Mouse (Mus musculus): ENCODE measurements at regions not wholly inside any gene's neighbourhood (a gene's known extent, or its start where the extent isn't known, plus 50 kb on each side); places are given as distances from the start of the nearest gene placed in this dataset.

DNA sequence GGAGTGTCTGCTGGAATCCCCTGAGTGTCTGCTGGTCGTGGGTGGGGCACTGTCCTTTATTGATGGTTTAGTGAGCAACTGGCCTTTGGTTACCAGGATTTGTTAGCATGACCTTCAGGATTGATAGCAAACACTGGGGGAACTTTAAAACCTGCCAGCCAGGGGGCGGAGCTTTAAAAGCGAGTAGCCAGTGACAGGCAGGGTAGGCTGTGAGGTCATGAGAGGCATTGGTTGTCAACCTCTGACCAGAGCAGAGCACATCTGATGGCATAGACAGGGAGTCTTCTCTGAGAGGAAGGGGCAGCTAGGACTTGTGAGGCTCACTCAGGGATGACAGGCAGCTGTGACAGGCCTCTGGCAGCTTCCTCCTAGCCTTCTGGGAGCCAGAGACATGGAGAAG, 415.3 kb upstream of the Kcnab2 start:
- no peaks in the 10 kb centered on the region for H3K27me3 ChIP-seq (replicated peaks)
- 69% methylated on average over 3 of the region's 3 CpGs for WGBS

DNA sequence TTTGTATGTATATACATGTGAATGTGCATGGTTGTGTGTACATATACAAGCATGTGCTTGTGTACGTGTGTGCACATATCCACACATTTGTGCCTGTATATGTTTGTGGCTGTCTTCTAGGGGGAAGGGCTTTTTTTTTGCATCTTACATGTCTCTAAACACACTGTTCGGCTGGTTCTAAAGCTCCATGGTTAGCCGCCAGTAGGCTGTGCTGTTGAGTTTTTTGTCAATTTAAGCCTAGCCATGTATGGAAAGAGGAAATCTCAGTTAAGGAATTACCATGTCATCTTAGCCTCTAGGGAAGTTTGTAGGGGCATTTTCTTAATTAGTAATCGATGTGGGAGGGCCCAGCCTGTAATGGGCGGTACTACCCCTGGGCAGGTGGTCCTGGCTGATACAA, 411.5 kb upstream of the Kcnab2 start:
- Histone ChIP-seq H3K9ac (no peak overlapping the region), H3K4me1 (replicated peaks) (no peaks in the 10 kb centered on the region), H3K4me2 (replicated peaks) (no peak overlapping the region), H3K36me3 (no peaks in the 10 kb centered on the region), H3K4me3 (replicated peaks) (no peak overlapping the region), H3K9me3 (no peaks in the 10 kb centered on the region), H3K27me3 (replicated peaks) (no peaks in the 10 kb centered on the region), H3K27ac (no peak overlapping the region)
- 80% methylated on average over 5 of the region's 5 CpGs for WGBS
- ATAC-seq = no peak

More for the DNA sequence above, 415.3 kb upstream of the Kcnab2 start:
- Histone ChIP-seq H3K27ac (no peak overlapping the region), H3K9ac (no peak overlapping the region), H3K4me1 (replicated peaks) (no peaks in the 10 kb centered on the region), H3K4me2 (replicated peaks) (no peak overlapping the region), H3K9me3 (no peaks in the 10 kb centered on the region), H3K36me3 (no peaks in the 10 kb centered on the region), H3K4me3 (replicated peaks) (no peak overlapping the region)
- no peak for ATAC-seq

DNA sequence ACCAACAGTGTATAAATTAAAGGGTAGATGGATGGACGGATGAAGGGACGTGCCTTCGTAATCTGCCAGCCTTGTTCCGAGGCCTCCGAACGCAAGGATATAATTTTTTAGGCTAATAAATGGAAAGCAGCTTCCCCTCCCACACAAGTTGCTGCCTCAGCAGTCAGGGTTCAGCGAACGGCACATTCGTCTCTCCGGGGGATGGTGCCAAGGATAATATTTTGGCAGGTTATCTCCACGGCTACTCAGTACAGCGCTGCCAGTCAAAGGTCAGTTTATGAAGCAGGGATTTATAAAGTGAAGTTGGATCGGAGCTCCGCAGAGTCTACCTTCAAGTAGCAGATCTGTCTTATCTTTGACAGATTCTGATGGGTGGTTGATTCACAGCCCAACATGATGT, 410.6 kb upstream of the Kcnab2 start:
- WGBS = 54% methylated on average over 14 of the region's 14 CpGs

DNA sequence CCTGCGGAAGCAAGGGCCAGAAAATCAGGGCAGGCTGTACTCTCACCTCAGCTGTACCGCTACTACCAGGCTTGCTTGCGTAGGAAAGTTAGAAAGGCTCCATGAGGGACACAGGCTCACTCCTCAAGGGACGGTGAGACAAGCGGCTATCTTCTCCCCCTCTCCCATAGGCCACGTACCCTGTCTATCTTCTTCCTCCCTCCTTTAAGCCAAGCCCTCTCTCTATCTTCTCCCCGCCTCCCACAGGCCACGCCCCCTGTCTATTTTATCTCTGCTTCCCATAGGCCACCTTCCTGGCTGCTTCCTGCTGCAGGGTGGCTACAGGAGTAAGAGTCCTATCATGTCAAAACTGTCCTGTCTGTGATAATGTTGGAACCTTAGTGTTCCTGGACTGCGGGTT, 409.1 kb upstream of the Kcnab2 start:
- Histone ChIP-seq H3K9ac (no peak overlapping the region), H3K36me3 (no peaks in the 10 kb centered on the region), H3K4me1 (replicated peaks) (no peaks in the 10 kb centered on the region), H3K4me2 (replicated peaks) (no peak overlapping the region), H3K9me3 (no peaks in the 10 kb centered on the region), H3K4me3 (replicated peaks) (no peak overlapping the region), H3K27me3 (replicated peaks) (no peaks in the 10 kb centered on the region), H3K27ac (no peak overlapping the region)
- ATAC-seq = no peak
- WGBS = 68% methylated on average over 9 of the region's 9 CpGs

More for the DNA sequence above, 410.6 kb upstream of the Kcnab2 start:
- no peak overlapping the region for H3K4me2 ChIP-seq (replicated peaks)
- ATAC-seq = no peak
- no peaks in the 10 kb centered on the region for H3K27me3 ChIP-seq (replicated peaks)
- H3K9ac ChIP-seq = no peak overlapping the region
- H3K9me3 ChIP-seq = no peaks in the 10 kb centered on the region
- H3K27ac ChIP-seq = no peak overlapping the region
- no peaks in the 10 kb centered on the region for H3K4me1 ChIP-seq (replicated peaks)
- no peaks in the 10 kb centered on the region for H3K36me3 ChIP-seq
- H3K4me3 ChIP-seq (replicated peaks) = no peak overlapping the region

DNA sequence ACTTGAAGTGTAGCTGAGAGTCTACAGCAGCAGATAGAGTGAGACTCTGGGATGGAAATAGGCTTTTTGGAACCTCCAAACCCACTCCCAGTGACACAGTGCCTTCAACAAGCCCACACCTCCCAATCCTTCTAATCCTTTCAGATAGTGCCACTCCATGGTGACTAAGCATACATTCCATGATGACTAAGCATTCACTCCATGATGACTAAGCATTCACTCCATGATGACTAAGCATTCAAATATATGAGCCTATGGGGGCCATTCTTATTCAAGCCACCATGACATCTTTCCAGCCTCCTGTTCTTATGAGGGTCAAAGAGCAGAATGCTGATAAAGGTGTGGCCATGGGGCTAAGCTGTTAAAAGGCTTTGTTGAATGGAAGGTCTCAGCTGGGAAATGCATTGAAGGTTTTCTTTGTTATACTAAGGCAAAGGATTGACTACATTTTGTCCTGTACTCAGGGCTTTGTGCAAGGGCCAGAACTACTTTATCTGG, 403.8 kb upstream of the Kcnab2 start:
- Histone ChIP-seq H3K4me3 (replicated peaks) (no peak overlapping the region), H3K27ac (no peak overlapping the region), H3K27me3 (replicated peaks) (no peaks in the 10 kb centered on the region), H3K9ac (no peak overlapping the region), H3K4me2 (replicated peaks) (no peak overlapping the region), H3K4me1 (replicated peaks) (peaks cover 5% of the 10 kb centered on the region; the same call in 1 of the 2 replicates), H3K9me3 (no peaks in the 10 kb centered on the region), H3K36me3 (no peaks in the 10 kb centered on the region)
- ATAC-seq = no peak

DNA sequence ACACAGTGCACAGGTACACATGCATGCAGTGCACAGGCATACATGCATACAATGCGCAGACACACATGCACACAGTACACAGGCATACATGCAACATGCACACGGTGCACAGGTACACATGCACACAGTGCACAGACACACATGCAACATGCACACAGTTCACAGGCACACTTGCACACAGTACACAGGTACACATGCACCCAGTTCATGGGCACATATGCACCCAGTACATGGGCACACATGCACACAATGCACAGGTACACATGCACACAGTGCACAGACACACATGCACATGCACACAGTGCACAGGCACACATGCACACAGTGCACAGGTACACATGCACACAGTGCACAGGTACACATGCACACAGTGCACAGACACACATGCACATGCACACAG, 402.7 kb upstream of the Kcnab2 start:
- no peak overlapping the region for H3K27ac ChIP-seq

DNA sequence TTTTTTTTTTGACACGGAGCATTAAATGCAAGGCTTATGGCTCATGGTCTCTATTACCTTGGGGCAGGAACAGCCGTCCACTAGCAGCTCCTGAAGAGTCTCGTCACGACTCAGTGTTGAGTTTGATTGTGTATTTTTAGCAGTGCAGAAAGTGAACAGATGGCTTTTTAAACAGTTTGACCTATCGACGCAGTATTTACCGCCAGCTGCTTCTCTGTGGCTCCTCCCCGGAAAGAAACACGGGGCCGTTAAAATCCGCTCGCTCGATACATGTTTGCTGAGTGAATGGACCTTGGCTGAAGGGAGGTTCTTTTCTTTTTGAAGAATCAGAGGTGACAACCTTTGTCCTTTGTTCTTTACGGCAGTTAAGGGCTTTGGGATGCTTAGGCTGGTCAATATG, 401.3 kb upstream of the Kcnab2 start:
- Histone ChIP-seq H3K4me2 (replicated peaks) (0 out of 2 replicates have a peak overlapping the region, but pooled peaks have one; percentile 4), H3K4me3 (replicated peaks) (no peak overlapping the region), H3K9me3 (no peaks in the 10 kb centered on the region), H3K27ac (no peak overlapping the region), H3K36me3 (no peaks in the 10 kb centered on the region), H3K4me1 (replicated peaks) (peaks cover 5% of the 10 kb centered on the region; the same call in 1 of the 2 replicates), H3K27me3 (replicated peaks) (no peaks in the 10 kb centered on the region), H3K9ac (no peak overlapping the region)
- ATAC-seq = 0 out of 2 replicates have a peak, but pooled peaks have one; percentile 28
- WGBS = 40% methylated on average over 14 of the region's 14 CpGs

More for the DNA sequence above, 402.7 kb upstream of the Kcnab2 start:
- no peak for ATAC-seq
- no peaks in the 10 kb centered on the region for H3K9me3 ChIP-seq
- H3K4me3 ChIP-seq (replicated peaks) = no peak overlapping the region
- no peaks in the 10 kb centered on the region for H3K27me3 ChIP-seq (replicated peaks)
- no peaks in the 10 kb centered on the region for H3K36me3 ChIP-seq
- no peak overlapping the region for H3K4me2 ChIP-seq (replicated peaks)
- peaks cover 5% of the 10 kb centered on the region; the same call in 1 of the 2 replicates for H3K4me1 ChIP-seq (replicated peaks)
- H3K9ac ChIP-seq = no peak overlapping the region
- 96% methylated on average over 2 of the region's 2 CpGs for WGBS

DNA sequence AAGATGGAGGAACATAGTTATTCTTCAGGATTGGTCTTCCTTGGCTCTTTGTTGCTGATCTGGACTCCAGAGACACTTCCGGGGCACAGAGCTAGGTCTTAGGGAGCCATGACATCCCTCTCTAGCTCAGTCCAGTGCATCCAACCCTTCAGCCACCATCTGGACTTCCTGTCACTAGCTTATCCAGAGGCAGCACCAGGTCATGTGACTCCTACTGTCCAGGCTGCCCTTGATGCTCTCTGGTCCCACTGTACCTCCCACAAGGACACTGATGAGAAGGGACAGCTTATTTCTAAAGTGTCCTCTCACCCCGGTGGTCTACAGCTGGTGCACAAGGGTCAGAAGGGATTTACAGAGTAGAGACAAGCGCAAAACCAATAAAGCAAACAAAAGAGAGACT, 400.7 kb upstream of the Kcnab2 start:
- no peak overlapping the region for H3K4me2 ChIP-seq (replicated peaks)
- WGBS = 80% methylated on average over 3 of the region's 3 CpGs
- no peaks in the 10 kb centered on the region for H3K27me3 ChIP-seq (replicated peaks)
- H3K9ac ChIP-seq = no peak overlapping the region
- no peaks in the 10 kb centered on the region for H3K9me3 ChIP-seq
- peaks cover 5% of the 10 kb centered on the region; the same call in 1 of the 2 replicates for H3K4me1 ChIP-seq (replicated peaks)
- no peak overlapping the region for H3K4me3 ChIP-seq (replicated peaks)
- no peak for ATAC-seq
- no peak overlapping the region for H3K27ac ChIP-seq
- no peaks in the 10 kb centered on the region for H3K36me3 ChIP-seq

DNA sequence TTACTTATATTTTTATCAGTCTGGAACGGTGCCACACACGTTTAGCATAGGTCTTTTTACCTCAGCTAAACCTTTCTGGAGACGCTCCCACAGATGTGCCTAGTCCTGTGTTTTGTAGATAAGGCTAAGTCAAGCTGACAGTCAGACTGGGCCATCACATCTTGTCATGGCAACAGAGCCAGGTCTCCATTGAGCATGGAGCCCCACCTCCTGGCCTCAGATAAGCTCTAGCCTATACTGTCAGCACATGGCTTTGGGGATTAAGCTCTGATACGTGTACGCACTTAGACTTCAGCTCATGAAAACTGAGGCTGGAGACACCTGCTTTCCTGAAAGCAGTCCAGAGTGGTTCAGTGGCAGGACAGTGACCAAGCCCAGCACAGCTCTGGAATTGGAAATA, 392.4 kb upstream of the Kcnab2 start:
- WGBS = 59% methylated on average over 5 of the region's 5 CpGs
- ATAC-seq = no peak
- no peaks in the 10 kb centered on the region for H3K4me1 ChIP-seq (replicated peaks)
- no peak overlapping the region for H3K4me3 ChIP-seq (replicated peaks)
- no peaks in the 10 kb centered on the region for H3K9me3 ChIP-seq
- H3K4me2 ChIP-seq (replicated peaks) = no peak overlapping the region
- H3K36me3 ChIP-seq = no peaks in the 10 kb centered on the region
- no peak overlapping the region for H3K9ac ChIP-seq
- no peaks in the 10 kb centered on the region for H3K27me3 ChIP-seq (replicated peaks)
- no peak overlapping the region for H3K27ac ChIP-seq

DNA sequence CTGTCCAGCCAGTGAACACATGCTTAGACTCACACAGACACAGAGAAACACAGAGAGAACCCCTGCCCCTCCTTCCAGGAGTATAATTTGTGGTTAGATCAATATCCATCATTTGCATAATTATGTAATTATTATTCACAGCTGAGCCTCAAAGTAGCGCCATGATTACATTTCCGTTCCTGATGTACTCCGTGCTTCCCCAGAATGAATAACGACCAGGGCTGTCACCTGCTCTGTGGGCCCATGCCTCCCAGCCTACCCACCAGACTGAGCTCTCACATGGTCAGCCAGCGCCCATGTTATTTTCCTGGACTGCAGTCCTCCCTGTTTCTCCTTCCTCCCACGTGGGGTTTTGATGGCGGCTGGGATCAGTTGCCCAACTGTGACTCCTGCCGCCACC, 388.2 kb upstream of the Kcnab2 start:
- Histone ChIP-seq H3K4me3 (replicated peaks) (no peak overlapping the region), H3K9ac (no peak overlapping the region), H3K27me3 (replicated peaks) (no peaks in the 10 kb centered on the region), H3K4me2 (replicated peaks) (no peak overlapping the region), H3K27ac (no peak overlapping the region), H3K9me3 (no peaks in the 10 kb centered on the region), H3K36me3 (no peaks in the 10 kb centered on the region), H3K4me1 (replicated peaks) (no peaks in the 10 kb centered on the region)
- ATAC-seq = no peak
- WGBS = 82% methylated on average over 8 of the region's 8 CpGs

DNA sequence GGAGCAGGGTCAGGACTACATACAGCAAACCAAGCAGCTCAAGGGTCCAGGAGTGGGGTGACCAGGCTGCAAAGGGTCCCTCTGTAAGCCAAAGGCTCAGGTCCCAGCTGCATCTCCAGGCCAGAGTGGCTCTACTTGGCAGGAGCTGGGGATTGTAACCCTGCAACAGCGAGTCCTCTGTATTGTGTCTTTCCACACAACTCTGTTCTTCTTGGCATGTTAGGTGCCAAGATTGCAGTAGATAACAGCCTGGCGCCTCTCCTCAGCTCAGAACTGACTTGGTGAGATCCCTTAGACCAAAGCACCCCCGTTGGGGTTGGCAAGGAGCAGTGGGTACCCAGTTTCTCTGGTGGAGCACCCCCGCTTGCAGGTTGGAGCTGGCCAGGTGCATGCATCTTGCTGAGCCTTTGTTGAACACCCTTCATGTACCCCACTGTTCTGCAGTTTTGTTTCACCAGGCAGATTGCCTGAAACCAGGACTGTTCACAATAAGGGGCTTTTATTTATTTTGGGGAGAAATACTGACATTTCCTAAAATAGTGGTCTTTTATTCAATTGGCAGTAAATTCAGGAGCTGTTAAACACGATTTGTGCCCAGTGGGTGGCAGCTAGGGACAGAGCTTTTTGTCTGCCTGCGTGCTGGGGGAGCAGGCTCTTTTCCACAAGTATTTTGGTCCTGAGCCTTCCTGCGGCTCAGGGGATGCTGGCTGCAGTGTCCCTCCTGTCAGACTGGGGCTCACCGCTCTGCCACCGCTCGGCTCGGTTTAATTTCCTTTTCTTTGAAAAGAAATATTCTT, 385.3 kb upstream of the Kcnab2 start:
- no peak overlapping the region for H3K4me3 ChIP-seq (replicated peaks)
- H3K27ac ChIP-seq = no peak overlapping the region
- no peaks in the 10 kb centered on the region for H3K27me3 ChIP-seq (replicated peaks)
- ATAC-seq = no peak
- no peak overlapping the region for H3K9ac ChIP-seq
- WGBS = 67% methylated on average over 11 of the region's 11 CpGs
- H3K4me2 ChIP-seq (replicated peaks) = no peak overlapping the region
- H3K4me1 ChIP-seq (replicated peaks) = no peaks in the 10 kb centered on the region
- no peaks in the 10 kb centered on the region for H3K36me3 ChIP-seq
- no peaks in the 10 kb centered on the region for H3K9me3 ChIP-seq

DNA sequence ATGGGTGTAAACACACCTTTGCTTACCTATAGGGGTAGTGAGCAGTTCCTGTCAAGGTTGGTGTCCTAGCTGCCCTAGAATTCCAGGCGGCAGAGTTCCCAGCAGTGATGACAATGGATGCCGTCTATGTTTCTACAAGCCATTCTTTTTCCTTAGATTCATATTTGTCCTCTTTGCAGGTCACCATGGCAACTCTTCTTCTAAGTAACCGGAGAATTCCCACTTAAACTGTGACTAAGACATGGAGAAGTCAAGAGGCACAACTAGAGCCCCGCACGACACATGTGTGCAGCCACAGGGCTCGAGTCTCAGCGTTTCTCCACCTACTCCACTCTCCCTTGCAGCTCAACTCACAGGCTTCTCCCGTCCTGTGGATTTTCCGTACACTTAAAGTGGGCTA, 381.5 kb upstream of the Kcnab2 start:
- Histone ChIP-seq H3K9ac (no peak overlapping the region), H3K36me3 (no peaks in the 10 kb centered on the region), H3K27me3 (replicated peaks) (no peaks in the 10 kb centered on the region), H3K4me1 (replicated peaks) (no peaks in the 10 kb centered on the region), H3K9me3 (no peaks in the 10 kb centered on the region), H3K27ac (no peak overlapping the region), H3K4me3 (replicated peaks) (no peak overlapping the region), H3K4me2 (replicated peaks) (no peak overlapping the region)
- WGBS = 73% methylated on average over 9 of the region's 9 CpGs
- ATAC-seq = no peak

DNA sequence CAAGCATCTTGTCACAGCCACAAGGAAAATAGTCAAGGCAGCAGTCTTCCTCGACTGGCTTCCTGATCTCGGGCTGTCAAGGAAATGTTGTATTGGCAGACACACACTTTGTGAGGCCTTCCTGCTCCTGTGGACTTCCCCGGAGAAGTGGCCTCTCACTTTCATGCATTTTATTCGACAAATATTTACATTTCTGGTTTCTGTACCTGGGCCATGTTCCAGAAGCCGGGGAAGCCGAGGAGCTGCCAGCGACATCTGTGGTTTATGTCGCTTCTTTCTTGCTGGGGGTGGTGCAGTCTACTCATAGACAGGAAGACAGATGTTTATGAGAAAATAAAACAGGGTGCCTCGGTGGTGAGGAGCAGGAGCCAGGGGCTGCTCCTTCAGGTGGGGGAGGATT, 372.5 kb upstream of the Kcnab2 start:
- H3K27me3 ChIP-seq (replicated peaks) = no peaks in the 10 kb centered on the region

More for the DNA sequence above, 372.5 kb upstream of the Kcnab2 start:
- H3K4me3 ChIP-seq (replicated peaks) = no peak overlapping the region
- ATAC-seq = peak; percentile 43; the same call in 1 of the 2 replicates
- H3K4me2 ChIP-seq (replicated peaks) = 0 out of 2 replicates have a peak overlapping the region, but pooled peaks have one; percentile 11
- 23% methylated on average over 9 of the region's 9 CpGs for WGBS
- 0 out of 2 replicates have a peak, but pooled peaks cover 11% of the 10 kb centered on the region for H3K4me1 ChIP-seq (replicated peaks)
- no peak overlapping the region for H3K9ac ChIP-seq
- H3K27ac ChIP-seq = 0 out of 2 replicates have a peak overlapping the region, but pooled peaks have one; percentile 13
- no peaks in the 10 kb centered on the region for H3K9me3 ChIP-seq
- H3K36me3 ChIP-seq = no peaks in the 10 kb centered on the region

All from intestine, embryonic 15.5 days (tissue).